Mouse (Mus musculus) limb, embryonic 12.5 days (tissue): ENCODE measurements around the gene Dmp1. TPM values are rescaled to one million over a fixed set of nuclear protein-coding genes. Genes with fewer than 3 reads are reported as not detected.

Source experiments
- ATAC-seq: fragments of 200-750 bp; cut with Nextera tagmentation; 2 replicates; pipeline ENCODE4 v1.8.0; 2017; ENCODE audit warnings: low read depth, moderate TSS enrichment; ENCODE audit not compliant: insufficient number of reproducible peaks, insufficient read depth, low FRiP score, low TSS enrichment
- H3K27ac ChIP-seq: fragments of 300-500 bp; sonication (generic); 2 replicates; pipeline ENCODE4 v1.5.1; 2016; ENCODE audit warnings: mild to moderate bottlenecking, moderate library complexity
- H3K27me3 ChIP-seq: fragments of 300-500 bp; sonication (generic); 2 replicates; pipeline ENCODE4 v1.6.1; 2016; ENCODE audit warnings: mild to moderate bottlenecking, moderate library complexity
- H3K36me3 ChIP-seq: fragments of 300-500 bp; sonication (generic); 2 replicates; pipeline ENCODE4 v1.6.1; 2016; ENCODE audit warnings: mild to moderate bottlenecking, moderate library complexity
- H3K4me1 ChIP-seq: fragments of 300-500 bp; sonication (generic); replicated peaks from 2 replicates; pipeline ENCODE4 v1.6.1; 2016
- H3K4me2 ChIP-seq: fragments of 300-500 bp; sonication (generic); 2 replicates; pipeline ENCODE4 v1.6.1; 2016; ENCODE audit warnings: mild to moderate bottlenecking, moderate library complexity
- H3K4me3 ChIP-seq: fragments of 300-500 bp; sonication (generic); replicated peaks from 2 replicates; pipeline ENCODE4 v1.5.1; 2016; ENCODE audit warnings: mild to moderate bottlenecking
- H3K9ac ChIP-seq: fragments of 300-500 bp; sonication (generic); replicated peaks from 2 replicates; pipeline ENCODE4 v1.6.1; 2016; ENCODE audit warnings: mild to moderate bottlenecking, moderate library complexity
- H3K9me3 ChIP-seq: fragments of 300-500 bp; sonication (generic); 2 replicates; pipeline ENCODE4 v1.6.1; 2016; ENCODE audit warnings: mild to moderate bottlenecking, moderate library complexity
- WGBS: fragments of 180-500 bp; shearing (Covaris S2); methylation state at CpG from one replicate; pipeline ENCODE4 v1.1.7; 2016; 5-methylcytosine and 5-hydroxymethylcytosine counted together
- polyA plus RNA-seq: library from polyadenylated mRNA; unstranded; fragments of >200 nt; fragmentation: Nextera tagmentation; extraction: Ambion mirVana; gene quantifications from 2 replicates; pipeline ENCODE4 v1.2.1, GENCODE M21; 2016

The Dmp1 gene
- polyA plus RNA-seq, 1 experiment from 2014 or later, result 0.35 TPM

GRCm38 (mm10) chr5:104201153-104201950 is 1.1 kb upstream of the Dmp1 start:
- ATAC-seq, result no peak
- Histone ChIP-seq H3K27me3 (no peaks in the 10 kb centered on the region), H3K27ac (no peak overlapping the region), H3K9me3 (no peaks in the 10 kb centered on the region), H3K4me1 (no peaks in the 10 kb centered on the region), H3K9ac (no peak overlapping the region), H3K4me2 (no peak overlapping the region), H3K4me3 (no peak overlapping the region), H3K36me3 (no peaks in the 10 kb centered on the region)
- 93% methylated on average over 12 of the region's 12 CpGs for WGBS

- H3K36me3 ChIP-seq, result no peaks in the 10 kb centered on the region
- 79% methylated on average over 11 of the region's 11 CpGs for WGBS
- no peaks in the 10 kb centered on the region for H3K27me3 ChIP-seq
- H3K4me3 ChIP-seq, result no peak overlapping the region
- no peak for ATAC-seq
- H3K27ac ChIP-seq, result no peak overlapping the region
- no peaks in the 10 kb centered on the region for H3K4me1 ChIP-seq
- H3K9ac ChIP-seq, result no peak overlapping the region
- no peak overlapping the region for H3K4me2 ChIP-seq
- H3K9me3 ChIP-seq, result no peaks in the 10 kb centered on the region
Observed at GRCm38 (mm10) chr5:104212531-104212930, 10.1 kb downstream of the Dmp1 start.

GRCm38 (mm10) chr5:104218926-104219325 is 16.5 kb downstream of the Dmp1 start:
- no peak overlapping the region for H3K4me3 ChIP-seq
- H3K9me3 ChIP-seq, result no peaks in the 10 kb centered on the region
- no peak for ATAC-seq
- H3K36me3 ChIP-seq, result no peaks in the 10 kb centered on the region
- no peaks in the 10 kb centered on the region for H3K4me1 ChIP-seq
- H3K27me3 ChIP-seq, result no peaks in the 10 kb centered on the region
- H3K9ac ChIP-seq, result no peak overlapping the region
- no peak overlapping the region for H3K4me2 ChIP-seq
- H3K27ac ChIP-seq, result no peak overlapping the region
- 32% methylated on average over 5 of the region's 5 CpGs for WGBS

- no peak for ATAC-seq
- 58% methylated on average over 3 of the region's 3 CpGs for WGBS
- Histone ChIP-seq H3K9me3 (no peaks in the 10 kb centered on the region), H3K4me3 (no peak overlapping the region), H3K27me3 (no peaks in the 10 kb centered on the region), H3K4me1 (no peaks in the 10 kb centered on the region), H3K36me3 (no peaks in the 10 kb centered on the region), H3K27ac (no peak overlapping the region), H3K9ac (no peak overlapping the region), H3K4me2 (no peak overlapping the region)
Observed at GRCm38 (mm10) chr5:104224299-104224698, 21.9 kb downstream of the Dmp1 start.

GRCm38 (mm10) chr5:104224750-104225149 is 22.3 kb downstream of the Dmp1 start:
- H3K27me3 ChIP-seq, result no peaks in the 10 kb centered on the region
- H3K9ac ChIP-seq, result no peak overlapping the region
- H3K4me3 ChIP-seq, result no peak overlapping the region
- no peak overlapping the region for H3K4me2 ChIP-seq
- H3K36me3 ChIP-seq, result no peaks in the 10 kb centered on the region
- H3K9me3 ChIP-seq, result no peaks in the 10 kb centered on the region
- no peak overlapping the region for H3K27ac ChIP-seq
- no peak for ATAC-seq
- no peaks in the 10 kb centered on the region for H3K4me1 ChIP-seq

- no peak for ATAC-seq
- Histone ChIP-seq H3K36me3 (no peaks in the 10 kb centered on the region), H3K9ac (no peak overlapping the region), H3K4me1 (no peaks in the 10 kb centered on the region), H3K9me3 (no peaks in the 10 kb centered on the region), H3K27ac (no peak overlapping the region), H3K4me3 (no peak overlapping the region), H3K27me3 (no peaks in the 10 kb centered on the region), H3K4me2 (no peak overlapping the region)
- 10% methylated on average over 1 of the region's 1 CpGs for whole genome bisulfite sequencing
Observed at GRCm38 (mm10) chr5:104228497-104228896, 26.1 kb downstream of the Dmp1 start.

GRCm38 (mm10) chr5:104236741-104237140 is 34.3 kb downstream of the Dmp1 start:
- Histone ChIP-seq H3K9me3 (no peaks in the 10 kb centered on the region), H3K4me3 (no peak overlapping the region), H3K27ac (no peak overlapping the region), H3K4me1 (no peaks in the 10 kb centered on the region), H3K36me3 (no peaks in the 10 kb centered on the region), H3K27me3 (no peaks in the 10 kb centered on the region), H3K9ac (no peak overlapping the region), H3K4me2 (no peak overlapping the region)
- ATAC-seq, result no peak
- 76% methylated on average over 8 of the region's 8 CpGs for WGBS

GRCm38 (mm10) chr5:104239674-104240378 is 37.4 kb downstream of the Dmp1 start:
- no peaks in the 10 kb centered on the region for H3K27me3 ChIP-seq
- H3K9ac ChIP-seq, result no peak overlapping the region
- no peaks in the 10 kb centered on the region for H3K36me3 ChIP-seq
- ATAC-seq, result no peak
- no peak overlapping the region for H3K4me2 ChIP-seq
- H3K4me1 ChIP-seq, result no peaks in the 10 kb centered on the region
- WGBS, result 85% methylated on average over 9 of the region's 9 CpGs
- no peak overlapping the region for H3K4me3 ChIP-seq
- H3K9me3 ChIP-seq, result no peaks in the 10 kb centered on the region
- H3K27ac ChIP-seq, result no peak overlapping the region

GRCm38 (mm10) chr5:104244261-104244660 is 41.8 kb downstream of the Dmp1 start:
- Histone ChIP-seq H3K4me1 (no peaks in the 10 kb centered on the region), H3K9ac (no peak overlapping the region), H3K36me3 (no peaks in the 10 kb centered on the region), H3K27ac (no peak overlapping the region), H3K9me3 (no peaks in the 10 kb centered on the region), H3K27me3 (no peaks in the 10 kb centered on the region), H3K4me2 (no peak overlapping the region), H3K4me3 (no peak overlapping the region)
- 31% methylated on average over 2 of the region's 2 CpGs for WGBS
- no peak for ATAC-seq

- Histone ChIP-seq H3K4me3 (no peak overlapping the region), H3K4me2 (no peak overlapping the region), H3K9ac (no peak overlapping the region), H3K9me3 (no peaks in the 10 kb centered on the region), H3K27me3 (no peaks in the 10 kb centered on the region), H3K36me3 (no peaks in the 10 kb centered on the region), H3K27ac (no peak overlapping the region), H3K4me1 (no peaks in the 10 kb centered on the region)
- WGBS, result 87% methylated on average over 5 of the region's 5 CpGs
- ATAC-seq, result no peak
Observed at GRCm38 (mm10) chr5:104251811-104252210, 49.4 kb downstream of the Dmp1 start.

GRCm38 (mm10) chr5:104256585-104256984 is 54.2 kb downstream of the Dmp1 start:
- no peak for ATAC-seq
- H3K4me3 ChIP-seq, result no peak overlapping the region
- WGBS, result 71% methylated on average over 3 of the region's 3 CpGs
- no peaks in the 10 kb centered on the region for H3K27me3 ChIP-seq
- no peaks in the 10 kb centered on the region for H3K36me3 ChIP-seq
- no peak overlapping the region for H3K27ac ChIP-seq
- no peaks in the 10 kb centered on the region for H3K9me3 ChIP-seq
- H3K4me2 ChIP-seq, result no peak overlapping the region
- no peaks in the 10 kb centered on the region for H3K4me1 ChIP-seq
- no peak overlapping the region for H3K9ac ChIP-seq
